Mouse (Mus musculus): ENCODE measurements at regions not wholly inside any gene's neighbourhood (a gene's known extent, or its start where the extent isn't known, plus 50 kb on each side); places are given as distances from the start of the nearest gene placed in this dataset.
"Not testable (repeated sequence)": the region's sequence is repeated elsewhere in the genome, so short reads cannot be mapped to it uniquely, and the experiment has no call there.

DNA sequence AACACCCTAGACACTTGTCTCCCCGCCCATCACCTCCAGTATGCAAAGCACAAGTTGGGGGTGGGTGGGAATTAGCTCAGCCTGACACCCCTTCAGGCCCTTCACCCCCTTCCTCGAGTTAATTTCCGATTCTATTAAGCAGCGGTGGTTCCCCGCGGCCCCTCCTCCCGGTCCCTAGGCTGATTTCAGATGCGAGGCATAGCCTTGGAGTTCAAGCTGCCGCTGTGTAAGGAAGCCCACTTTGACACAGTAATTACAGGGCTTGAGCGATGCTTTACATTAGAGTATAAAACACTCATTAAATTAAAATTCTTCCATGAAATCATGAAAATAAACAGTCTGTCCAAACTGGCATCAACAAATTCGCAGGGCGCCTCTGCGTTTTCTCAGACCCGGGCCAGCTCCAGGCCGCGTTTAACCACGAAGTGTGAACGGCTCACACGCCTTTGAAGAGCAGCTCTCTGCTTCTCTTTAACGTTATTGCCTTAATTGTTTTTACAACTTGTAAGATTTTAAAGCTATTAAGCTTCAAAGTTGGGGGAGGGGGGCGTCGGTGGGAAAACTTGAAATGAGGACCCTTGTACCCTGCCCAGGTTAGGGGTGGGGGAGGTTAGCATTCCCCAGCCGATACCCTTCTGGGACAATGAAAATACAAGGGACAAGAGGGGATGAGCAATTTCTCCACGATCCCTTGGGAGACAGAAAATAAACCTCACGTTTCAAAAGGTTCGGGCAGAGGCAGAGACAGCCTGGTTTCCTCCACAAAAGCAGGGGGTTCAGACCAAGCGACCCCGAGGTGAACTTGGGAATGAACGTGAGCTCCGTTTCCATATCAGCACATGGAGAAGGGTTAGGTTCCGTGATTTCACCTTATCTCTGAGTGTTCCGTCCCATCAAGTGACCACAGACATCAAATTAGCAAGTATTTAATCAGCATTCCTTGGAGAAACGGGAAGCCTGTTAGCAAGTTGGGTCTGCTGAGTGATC, 114.4 kb downstream of the Dicer1 start:
- no peak for DNase-seq

DNA sequence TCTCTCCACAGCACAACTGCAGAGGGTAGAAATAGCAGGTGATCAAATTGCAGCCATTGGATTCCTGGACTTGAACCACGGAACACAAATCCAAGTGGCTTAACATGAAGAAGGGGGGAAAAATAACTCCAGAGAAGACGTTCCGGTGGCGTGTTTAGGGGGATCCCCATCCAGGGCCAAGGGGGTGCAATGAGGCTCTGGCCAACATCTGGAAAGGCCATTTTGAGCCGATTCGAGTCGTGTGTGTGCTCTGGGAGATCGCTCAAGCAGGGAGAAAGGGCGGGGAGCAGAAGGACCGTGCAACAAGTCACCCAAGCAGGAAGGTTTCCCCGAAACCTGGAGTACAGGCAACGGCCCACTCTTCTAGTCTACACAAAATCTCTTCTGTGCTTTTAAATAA, 115.3 kb downstream of the Dicer1 start:
- no peak for DNase-seq

DNA sequence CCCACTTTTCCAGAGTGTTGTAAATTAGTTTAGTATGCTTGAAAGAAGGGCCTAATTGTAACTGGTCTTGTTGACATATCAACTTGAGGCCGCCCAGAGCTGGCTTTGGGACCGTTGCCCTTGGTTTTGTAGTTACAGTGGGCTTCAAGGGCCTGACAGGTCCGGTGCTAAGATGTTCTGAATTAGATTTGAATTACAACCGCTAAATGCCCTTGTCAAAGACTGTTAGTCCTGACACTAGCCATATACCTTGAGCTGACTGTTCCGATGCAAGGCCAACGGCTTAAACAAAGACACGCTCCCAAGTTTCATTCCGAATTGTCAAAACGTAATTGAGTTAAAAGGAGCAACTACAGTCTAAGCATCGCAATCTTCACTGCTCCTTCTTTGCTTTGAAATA, 116.9 kb downstream of the Dicer1 start:
- DNase-seq, result no peak

DNA sequence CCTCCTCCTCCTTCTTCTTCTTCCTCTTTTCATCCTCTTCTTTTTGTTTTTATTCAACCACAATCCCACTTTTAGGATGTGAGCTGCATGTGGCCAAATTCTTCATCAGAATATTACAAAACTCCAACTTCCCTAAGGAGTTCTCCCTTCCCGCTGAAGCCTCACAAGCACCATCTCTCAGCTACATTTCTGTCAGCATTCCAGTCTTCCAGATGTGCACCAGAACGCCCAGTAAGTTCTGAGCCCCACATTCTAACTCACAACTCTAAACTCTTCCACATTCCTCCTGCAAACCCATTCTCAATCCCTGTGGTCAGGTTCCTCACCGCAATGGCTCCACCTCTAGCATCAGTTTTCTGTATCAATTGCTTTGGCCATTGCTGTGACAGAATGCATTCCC, 121.2 kb downstream of the Dicer1 start:
- DNase-seq, result no peak

DNA sequence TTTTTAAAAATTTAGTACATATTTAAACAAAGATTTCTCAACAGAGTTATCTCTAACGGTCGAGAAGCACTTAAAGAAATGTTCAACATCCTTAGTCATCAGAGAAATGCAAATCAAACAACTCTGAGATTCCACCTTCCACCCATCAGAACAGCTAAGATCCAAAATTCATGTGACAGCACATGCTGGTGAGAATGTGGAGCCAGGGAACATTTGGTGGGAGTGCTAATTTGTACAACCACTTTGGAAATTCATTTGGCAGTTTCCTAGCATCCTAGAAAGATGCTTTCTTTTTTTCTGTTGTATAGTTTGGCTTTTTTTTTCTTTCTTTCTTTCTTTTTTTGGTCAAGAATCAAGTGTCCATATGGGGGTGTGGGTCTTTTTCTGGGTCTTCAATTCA, 122.3 kb downstream of the Dicer1 start:
- DNase-seq, result peak; percentile 25

GRCm38 (mm10) chr12:104626054-104626453, 125.7 kb downstream of the Dicer1 start:
- no peak for DNase-seq

DNA sequence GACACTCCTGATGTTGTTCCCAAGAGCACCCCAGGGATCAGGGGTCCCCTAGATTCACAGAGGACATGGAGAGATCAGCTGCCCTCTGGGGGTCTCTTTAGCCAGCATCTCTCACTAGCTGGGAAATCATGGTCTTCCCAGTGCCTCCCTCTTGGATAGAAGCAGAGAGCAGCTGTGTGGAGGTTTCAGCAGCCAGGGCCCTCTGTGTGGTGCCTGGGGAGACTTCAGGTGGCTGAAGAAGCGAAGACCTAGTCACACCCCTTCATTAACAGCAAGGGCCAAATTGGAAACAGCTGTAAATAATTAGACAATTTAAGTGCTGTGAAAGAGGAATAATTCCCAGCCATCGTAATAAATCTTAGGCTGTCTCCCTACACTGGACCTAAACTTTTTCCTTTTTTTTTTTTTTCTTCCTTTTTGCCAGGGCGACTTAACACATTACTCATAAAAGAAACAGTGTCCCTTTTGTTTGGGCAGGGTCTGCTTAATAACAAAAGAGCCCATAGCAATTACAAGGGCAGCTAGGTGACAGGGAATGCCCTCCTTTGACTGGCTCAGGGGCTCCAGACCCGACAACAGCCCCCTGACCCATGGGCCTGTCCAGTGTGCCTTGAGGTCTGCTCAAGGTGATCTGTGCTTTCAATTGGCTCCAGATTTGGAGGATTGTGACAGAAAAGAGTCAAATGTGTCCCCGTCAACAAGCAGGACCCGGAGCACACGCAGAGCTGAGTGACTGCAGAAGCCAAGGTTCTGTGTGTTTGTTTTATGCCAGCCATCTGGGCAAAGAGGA, 127.7 kb downstream of the Dicer1 start:
- no peak for DNase-seq

GRCm38 (mm10) chr12:104617111-104617725, 134.5 kb downstream of the Dicer1 start:
- peak; percentile 77 for DNase-seq

DNA sequence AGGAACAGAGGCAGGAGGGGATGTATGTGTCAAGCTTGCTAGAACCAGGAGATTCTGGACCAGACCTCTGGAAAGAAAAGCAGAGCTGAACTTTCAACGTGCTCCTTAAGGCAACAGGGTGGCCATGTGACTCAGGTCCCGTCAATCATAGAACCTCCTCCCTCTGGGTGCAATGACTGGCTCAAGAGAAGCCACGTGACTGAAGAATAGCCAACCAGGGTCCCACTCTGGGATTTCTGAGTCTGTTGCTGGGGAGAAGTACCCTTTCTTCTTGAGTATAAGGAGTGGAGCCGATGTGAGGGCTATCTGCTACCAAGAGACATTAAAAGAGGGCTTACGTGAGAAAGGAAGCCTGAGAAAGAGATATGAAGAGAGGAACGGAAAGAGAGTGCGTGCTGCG, 137.5 kb downstream of the Dicer1 start:
- DNase-seq, result no peak

GRCm38 (mm10) chr12:104609767-104610166, 136.6 kb upstream of the Gsc start:
- DNase-seq, result no peak

DNA sequence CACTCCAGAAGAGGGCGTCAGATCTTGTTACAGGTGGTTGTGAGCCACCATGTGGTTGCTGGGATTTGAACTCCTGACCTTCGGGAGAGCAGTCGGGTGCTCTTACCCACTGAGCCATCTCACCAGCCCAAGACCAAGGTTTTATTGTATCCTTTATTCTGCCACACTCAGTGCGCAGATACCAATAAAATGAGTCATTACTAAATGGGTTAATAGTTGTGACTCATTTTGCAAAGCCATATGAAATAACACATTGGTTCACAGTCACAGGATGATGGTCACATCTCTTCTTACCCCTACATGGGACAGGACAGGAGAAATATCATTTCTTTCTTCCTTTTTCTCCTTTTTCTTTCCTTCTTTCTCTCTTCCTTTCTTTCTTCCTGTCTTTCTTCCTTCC, 135.8 kb upstream of the Gsc start:
- DNase-seq, result not testable (repeated sequence)

GRCm38 (mm10) chr12:104607410-104607809, 134.3 kb upstream of the Gsc start:
- DNase-seq, result no peak

DNA sequence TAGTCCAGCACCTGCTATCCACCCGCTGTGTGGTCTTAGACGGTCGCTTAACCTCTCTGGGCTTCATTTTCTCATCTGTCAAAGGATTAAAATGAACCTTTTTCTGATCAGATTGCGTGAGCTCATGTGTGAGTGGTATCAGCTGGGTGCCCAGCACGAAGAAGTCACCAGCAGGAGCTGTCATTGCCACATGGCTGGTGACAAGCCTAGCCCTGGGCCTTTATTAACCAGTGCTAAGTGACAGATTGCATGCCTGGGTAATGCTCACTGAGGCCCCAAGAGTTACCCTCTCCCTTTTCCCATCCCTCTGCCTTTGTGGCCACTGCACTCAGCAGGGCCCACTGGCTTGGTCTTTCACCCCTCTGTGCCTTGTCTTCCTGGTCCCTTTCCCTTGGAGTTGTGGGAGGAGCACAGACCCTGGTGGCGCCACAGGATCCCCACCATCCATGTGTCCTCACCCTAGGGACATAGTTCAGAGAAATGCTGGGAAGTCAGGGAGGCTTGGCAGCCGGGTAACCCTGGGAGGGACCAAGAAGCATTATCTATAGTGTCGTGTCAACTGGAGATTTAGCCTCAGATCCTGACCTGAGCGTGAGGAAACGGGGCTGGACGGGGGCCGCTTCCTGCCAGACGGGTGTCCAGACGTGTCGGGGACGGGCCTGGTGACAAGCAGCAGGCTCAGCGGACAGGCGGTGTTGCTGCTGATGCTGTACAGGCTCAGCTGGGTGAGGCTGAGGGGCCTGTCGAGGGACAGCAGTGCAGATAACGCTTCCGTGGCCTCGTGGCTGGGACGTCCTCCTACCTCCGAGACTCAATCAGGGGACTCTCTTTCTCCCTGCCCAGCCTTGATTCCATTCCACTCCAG, 132.6 kb upstream of the Gsc start:
- no peak for DNase-seq

DNA sequence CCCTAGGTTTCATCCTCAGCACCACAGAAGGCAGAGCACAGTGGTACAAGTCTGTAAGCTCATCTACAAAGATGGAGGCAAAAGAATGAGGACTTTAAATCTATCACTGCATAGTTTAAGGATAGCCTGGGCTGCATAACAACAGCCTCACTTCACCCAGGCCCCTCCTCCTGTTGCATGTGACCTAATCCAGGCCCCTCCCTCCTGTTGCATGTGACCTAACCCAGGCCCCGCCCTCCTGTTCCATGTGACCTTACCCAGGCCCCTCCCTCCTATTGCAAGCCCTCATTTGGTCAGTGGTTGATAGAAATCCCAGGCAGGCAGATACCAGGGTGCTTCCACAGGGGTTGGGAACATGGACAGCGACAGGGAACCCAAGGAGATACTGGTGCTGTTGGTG, 124.9 kb upstream of the Gsc start:
- no peak for DNase-seq

DNA sequence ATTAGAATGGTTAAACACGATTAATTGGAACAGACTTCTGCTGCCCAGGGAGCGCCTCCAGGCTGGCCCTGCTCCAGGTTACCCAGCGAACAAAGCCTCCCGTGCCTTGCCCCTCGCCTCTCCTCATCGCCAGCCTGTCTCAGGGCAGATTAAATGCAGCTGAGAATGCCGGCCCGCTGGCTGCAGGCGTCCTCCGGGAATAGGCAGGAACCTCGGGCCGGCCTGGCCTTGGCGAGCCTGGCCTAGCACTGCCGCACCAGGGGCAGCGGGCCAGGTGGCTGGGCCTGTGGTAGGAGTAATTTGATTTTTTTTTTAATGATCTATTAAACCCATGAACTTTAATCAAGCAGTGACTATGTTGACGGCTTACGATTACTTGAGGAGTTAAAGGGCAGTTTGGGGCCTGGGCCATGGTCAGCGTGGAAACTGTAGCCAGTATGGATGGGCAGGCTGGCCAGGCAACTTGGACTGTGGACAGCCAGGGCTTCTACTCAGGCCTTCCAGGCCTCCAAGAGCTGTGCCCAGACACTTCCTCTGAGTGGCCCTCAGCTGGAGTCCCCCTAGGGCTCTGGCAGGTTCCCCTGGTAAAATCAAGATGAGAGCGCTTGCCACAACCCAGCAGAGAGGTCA, 120.5 kb upstream of the Gsc start:
- peak; percentile 28 for DNase-seq

DNA sequence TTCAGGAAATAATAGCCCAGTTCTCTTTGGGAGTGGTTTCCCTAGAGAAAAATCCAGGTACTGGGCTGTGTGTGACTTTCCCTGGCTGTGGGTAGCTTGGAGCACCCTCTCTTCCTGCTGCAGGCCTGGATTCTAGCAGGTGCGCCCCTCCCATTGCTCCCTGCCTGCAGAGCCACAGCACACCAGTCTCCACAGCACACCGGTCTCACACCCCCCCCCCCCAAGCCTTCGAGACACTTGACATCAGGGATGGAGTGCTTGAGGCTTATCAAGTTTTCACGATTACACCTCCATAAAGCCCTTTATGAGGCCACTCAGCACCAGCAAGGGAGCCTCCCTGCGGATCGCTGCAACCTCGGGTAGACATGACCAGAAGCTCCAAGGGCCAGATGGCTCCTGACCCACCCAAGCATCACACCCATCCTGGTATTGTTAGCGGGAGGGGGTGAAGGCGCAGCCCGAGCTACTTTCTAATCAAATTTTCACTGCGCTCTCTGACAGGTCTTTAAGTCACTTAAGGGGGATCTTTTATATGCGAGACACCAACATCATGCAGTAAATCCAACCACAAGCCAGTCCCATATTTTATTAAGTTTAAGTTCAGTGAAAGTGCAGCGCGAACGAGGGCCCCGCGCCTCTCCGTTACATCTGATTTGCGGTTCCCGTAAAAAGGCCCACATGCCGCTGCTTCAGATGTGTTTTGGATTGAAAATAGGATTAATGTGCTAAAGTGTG, 119.8 kb upstream of the Gsc start:
- DNase-seq, result no peak

GRCm38 (mm10) chr12:104591571-104591970, 118.4 kb upstream of the Gsc start:
- DNase-seq, result no peak

DNA sequence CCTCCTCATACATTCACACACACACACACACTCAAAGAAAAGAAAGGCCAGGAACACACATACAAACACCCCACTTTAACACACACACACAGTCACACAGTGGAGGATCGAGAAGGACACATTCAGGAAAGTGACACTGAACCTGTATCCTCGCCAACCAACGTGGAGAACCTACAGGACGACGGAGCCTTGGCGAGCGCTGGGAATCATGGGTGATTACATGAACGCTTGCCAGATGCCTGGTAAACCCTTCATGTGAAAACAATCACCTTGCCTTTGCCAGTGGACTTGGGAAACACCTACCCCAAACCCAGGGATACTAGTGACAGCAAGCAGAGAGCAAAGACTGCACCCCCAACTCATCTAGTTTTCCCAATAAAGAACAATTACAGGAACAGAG, 117.2 kb upstream of the Gsc start:
- no peak for DNase-seq

DNA sequence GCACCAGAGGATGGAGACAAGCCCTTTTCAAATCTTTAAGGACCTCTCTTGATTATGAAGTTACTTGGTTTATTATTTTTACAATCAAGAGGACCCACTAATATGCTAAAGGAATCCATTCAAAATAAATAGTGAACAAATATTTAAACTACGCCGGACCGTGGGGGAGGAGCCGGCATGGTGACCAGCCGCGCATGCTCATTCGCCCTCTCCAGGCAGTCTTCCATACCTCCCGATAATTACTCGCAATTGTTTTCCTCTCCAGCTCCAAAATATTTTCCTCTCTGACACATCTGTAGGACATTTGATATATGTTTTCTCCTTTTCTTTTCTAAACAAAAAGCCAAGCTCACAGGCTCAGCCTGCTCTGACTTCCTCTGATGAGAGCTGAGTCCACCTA, 111.3 kb upstream of the Gsc start:
- no peak for DNase-seq

- DNase-seq, result no peak
These were observed 107.7 kb upstream of the Gsc start for GRCm38 (mm10) chr12:104580796-104581195.

DNA sequence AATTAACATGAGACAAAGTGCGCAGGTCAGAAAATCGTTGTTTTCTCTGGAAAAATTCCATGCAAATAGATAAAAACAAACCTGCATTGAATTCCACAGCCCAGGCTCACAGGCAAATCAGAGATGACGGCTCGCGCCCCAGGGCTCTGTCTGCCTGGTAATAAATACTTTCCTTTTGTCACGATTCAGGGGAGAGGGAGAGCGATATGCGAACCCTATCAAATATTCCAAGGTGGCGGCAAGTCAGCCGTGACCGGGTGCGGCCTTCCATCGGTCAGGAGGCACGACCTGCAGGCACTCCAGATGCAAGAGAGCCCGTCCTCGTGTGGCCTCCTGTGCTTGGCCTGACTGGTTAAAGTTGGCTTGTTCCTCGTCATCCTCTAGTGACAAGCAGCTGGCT, 94.5 kb upstream of the Gsc start:
- DNase-seq, result no peak

All from right cerebral cortex, adult 18-20 months (tissue).